Mouse (Mus musculus): ENCODE data around the gene Marveld1. TPM values are rescaled to one million over a fixed set of nuclear protein-coding genes. Genes with fewer than 3 reads are reported as not detected.

Marveld1 gene
- total RNA-seq, 1 experiment from 2014 or later, result 16.1 TPM

GRCm38 (mm10) chr19:42198026-42198425 lies 50.8 kb downstream of the Marveld1 start:
- no peak for ATAC-seq (replicated peaks in 1 of 2; ENCODE audit: insufficient read depth in 1 of 2, low FRiP score in 2 of 2, low TSS enrichment in 1 of 2, low read depth in 1 of 2, poor library complexity in 2 of 2, severe bottlenecking in 2 of 2)

Other genes starting within 250 kb of the Marveld1 start
- 112 and 157 TPM in 2 replicates for gene Pgam1, start 235.5 kb upstream of the Marveld1 start, total RNA-seq (2017)
- gene Exosc1, start 214.0 kb upstream of the Marveld1 start, total RNA-seq (2017), result 50.7 and 52.2 TPM in 2 replicates
- gene Zdhhc16, start 213.9 kb upstream of the Marveld1 start, total RNA-seq (2017), result 22.3 and 26.4 TPM in 2 replicates
- 23.1 and 24.8 TPM in 2 replicates for gene Mms19, start 166.2 kb upstream of the Marveld1 start, total RNA-seq (2017)
- 3.3 and 14.9 TPM in 2 replicates for gene Ubtd1, start 165.6 kb upstream of the Marveld1 start, total RNA-seq (2017)
- gene Ankrd2, start 111.4 kb upstream of the Marveld1 start, total RNA-seq (2017), result not detected in 2 replicates
- 0.94 TPM in 1 of 2 replicates, not detected in the other for gene Hoga1, start 101.8 kb upstream of the Marveld1 start, total RNA-seq (2017)
- not detected in 2 replicates for gene 4933411K16Rik, start 95.2 kb upstream of the Marveld1 start, total RNA-seq (2017)
- 1.1 and 2.8 TPM in 2 replicates for gene Morn4, start 61.0 kb upstream of the Marveld1 start, total RNA-seq (2017)
- gene Pi4k2a, start 56.9 kb upstream of the Marveld1 start, total RNA-seq (2017), result 8.3 and 9.1 TPM in 2 replicates
- 5.3 and 5.4 TPM in 2 replicates for gene Avpi1, start 18.3 kb upstream of the Marveld1 start, total RNA-seq (2017)
- gene Zfyve27, start 16.6 kb downstream of the Marveld1 start, total RNA-seq (2017), result 20.0 and 37.1 TPM in 2 replicates
- gene Sfrp5, start 54.9 kb downstream of the Marveld1 start, total RNA-seq (2017), result 0.20 TPM in 1 of 2 replicates, not detected in the other
- gene Golga7b, start 100.2 kb downstream of the Marveld1 start, total RNA-seq (2017), result not detected in 2 replicates